Mouse (Mus musculus) right cerebral cortex, postnatal 14 days (tissue): Measurements from ENCODE around the gene Nup205.

Experiments used
- DNase-seq: peaks from one replicate; pipeline ENCODE4 v3.0.0; 2022

Gene Nup205

GRCm38 (mm10) chr6:35251807-35252476 is 74.7 kb downstream of the Nup205 start:
- no peak for DNase-seq

DNA sequence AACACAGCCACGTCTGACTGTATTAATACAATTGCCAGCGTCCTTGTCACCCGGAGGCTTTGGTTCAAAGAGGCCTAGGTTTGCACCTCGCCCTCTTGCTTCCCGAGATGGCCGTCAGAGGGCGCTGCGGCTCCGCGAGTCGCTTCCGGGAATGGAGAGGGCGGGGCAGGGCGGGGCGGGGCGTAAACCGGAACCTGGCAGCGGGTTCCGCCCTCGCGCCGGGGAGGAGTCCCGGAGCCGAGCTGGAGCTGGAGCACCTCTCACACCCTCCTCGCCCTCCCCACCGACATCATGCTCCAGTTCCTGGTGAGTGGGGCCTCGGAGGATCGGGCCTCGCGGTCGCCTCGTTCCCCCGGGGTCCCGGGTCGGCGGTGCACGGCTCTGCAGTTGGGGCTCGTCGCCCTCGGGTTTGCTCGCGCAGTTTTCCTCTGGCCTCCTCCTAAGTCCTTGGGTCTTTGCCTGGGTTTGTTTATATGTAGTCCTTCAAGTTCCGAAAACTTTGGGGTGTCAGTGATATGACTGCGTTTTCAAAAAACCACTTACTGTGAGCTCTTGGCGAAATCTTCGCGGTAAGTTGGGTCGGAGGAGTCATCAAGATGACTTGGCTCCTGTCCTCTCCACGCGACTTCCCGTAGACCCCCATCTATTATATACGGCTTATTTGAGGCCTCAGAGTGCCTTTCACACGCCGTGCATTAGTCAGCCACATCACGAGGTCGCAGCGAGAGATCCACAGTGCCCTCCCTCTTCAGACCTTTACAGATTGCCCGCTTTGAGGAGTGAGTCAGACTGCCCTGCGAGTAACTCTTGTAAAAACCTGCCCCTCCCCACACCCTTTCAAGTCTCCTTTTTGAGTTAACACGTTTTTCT is 75.5 kb downstream of the Nup205 start:
- DNase-seq = peak; percentile 93

GRCm38 (mm10) chr6:35253474-35253873 is 76.3 kb downstream of the Nup205 start:
- no peak for DNase-seq

DNA sequence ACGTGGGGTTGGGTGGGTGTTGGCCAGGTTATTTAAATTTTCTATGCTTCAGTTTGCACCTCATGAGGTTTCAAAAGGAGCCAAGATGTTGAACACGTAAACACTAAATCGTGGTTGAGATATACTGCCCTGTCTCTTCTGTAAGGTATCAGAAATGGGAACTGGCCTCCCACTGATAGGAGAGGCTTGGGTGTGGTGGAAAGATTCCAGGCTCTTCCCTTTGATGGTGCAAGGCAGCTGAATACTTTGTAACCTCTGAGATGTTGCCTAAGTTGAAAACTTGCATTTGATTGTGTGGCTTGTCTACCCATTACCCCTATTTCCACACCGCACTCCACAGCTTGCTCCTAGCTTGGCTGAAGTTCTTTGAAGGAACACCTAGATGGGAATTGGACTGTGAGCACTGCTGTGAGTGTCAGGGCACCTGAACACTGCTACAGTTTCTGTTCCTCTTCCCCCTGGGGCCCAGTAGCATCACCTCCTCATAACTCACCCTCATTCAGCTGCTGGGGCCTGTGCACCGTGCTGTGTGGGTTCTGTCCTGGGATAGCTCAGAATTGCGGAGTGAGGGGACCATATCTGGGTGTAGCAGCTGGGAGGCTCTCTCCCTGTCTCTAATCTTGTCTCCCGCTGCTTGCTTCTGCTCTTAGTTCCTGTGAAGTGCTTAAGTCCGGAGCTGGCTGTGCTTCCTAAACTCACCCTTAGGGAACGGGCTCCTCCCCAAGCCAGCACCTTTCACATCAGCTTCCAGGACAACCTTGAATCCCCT is 77.1 kb downstream of the Nup205 start:
- DNase-seq = no peak

GRCm38 (mm10) chr6:35255017-35255416 is 77.8 kb downstream of the Nup205 start:
- no peak for DNase-seq

GRCm38 (mm10) chr6:35256691-35257090 is 79.5 kb downstream of the Nup205 start:
- peak; percentile 24 for DNase-seq

GRCm38 (mm10) chr6:35257626-35258190 is 80.5 kb downstream of the Nup205 start:
- no peak for DNase-seq

GRCm38 (mm10) chr6:35258922-35259321 is 81.7 kb downstream of the Nup205 start:
- DNase-seq = no peak

GRCm38 (mm10) chr6:35259526-35259925 is 82.3 kb downstream of the Nup205 start:
- DNase-seq = no peak

DNA sequence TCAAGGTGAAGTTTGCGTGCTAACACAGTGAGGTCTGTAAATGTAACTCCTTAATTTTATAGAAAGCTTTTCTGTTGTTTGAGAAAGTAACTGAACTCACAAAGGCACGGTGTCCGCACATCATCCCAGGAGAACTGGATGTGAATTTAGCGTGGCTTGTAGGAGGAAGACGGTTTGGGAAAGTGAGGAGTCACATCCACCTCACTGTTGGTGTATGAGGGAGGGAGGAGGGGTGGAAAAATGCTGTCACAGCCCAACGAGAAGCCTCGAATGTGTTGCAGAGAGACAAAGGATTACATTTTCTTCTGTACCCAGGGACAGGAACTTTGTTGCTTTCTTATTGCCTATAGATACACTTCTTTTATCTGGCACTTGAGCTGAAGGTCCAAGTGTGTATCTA is 83.3 kb downstream of the Nup205 start:
- DNase-seq = no peak

- no peak for DNase-seq
Observed at GRCm38 (mm10) chr6:35265580-35266278, 88.5 kb downstream of the Nup205 start.

DNA sequence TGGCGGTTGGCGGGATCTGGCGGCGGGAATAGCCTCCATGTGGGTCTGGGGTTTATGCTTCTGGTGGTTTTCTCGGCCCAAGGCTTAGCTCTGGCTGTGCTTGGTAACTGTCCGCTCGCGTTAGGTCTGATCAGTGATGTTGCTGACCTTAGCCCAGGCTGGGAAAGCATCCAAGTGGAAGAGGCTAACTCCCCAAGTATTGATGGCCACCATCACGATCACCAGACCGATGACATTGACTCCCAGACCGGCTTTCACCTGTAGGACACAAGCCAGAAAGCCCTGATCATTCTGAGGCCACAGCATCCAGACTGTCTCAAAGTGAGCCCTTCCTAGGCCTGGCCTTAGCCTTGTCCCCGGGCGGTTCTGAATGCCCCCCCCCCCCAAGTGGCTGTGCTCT is 91.5 kb downstream of the Nup205 start:
- DNase-seq = no peak

GRCm38 (mm10) chr6:35269643-35270042 is 92.4 kb downstream of the Nup205 start:
- no peak for DNase-seq

GRCm38 (mm10) chr6:35271094-35271855 is 94.1 kb downstream of the Nup205 start:
- no peak for DNase-seq

- no peak for DNase-seq
Observed at GRCm38 (mm10) chr6:35271868-35272765, 94.9 kb downstream of the Nup205 start.

GRCm38 (mm10) chr6:35273391-35274082 is 96.3 kb downstream of the Nup205 start:
- DNase-seq = no peak

DNA sequence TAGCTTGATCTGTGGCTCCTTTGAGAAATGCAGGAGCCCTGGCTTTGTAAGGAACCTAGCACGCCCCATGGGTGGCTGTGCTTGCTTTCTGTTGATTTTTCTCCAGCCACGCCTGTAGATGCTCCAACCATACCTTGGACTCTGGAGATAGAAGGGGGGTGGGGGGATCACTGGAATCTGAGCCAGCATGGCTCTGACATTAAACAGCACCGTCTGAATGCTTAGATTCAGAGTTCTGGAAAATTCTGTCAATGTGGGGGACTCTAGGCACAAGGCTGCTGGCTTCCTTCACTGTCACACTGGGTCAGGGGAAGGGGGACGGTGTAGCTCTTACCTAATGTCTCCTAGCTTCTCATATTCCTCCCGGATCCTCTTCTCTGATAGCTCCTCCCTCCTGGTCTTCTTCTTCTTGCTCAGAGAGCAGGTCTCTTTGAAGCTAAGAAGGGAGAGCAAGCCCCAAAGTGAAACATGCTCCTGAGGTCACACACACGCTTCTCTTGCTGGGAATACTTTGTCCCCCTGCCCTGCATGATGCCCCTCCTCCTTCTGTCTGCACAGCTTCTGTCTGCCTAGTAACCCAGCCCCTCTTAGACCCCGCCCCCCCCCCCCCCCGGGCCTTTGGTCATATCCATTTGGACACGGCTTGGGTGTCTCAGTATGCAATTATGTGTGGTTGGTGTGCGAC is 100.8 kb downstream of the Nup205 start:
- no peak for DNase-seq

DNA sequence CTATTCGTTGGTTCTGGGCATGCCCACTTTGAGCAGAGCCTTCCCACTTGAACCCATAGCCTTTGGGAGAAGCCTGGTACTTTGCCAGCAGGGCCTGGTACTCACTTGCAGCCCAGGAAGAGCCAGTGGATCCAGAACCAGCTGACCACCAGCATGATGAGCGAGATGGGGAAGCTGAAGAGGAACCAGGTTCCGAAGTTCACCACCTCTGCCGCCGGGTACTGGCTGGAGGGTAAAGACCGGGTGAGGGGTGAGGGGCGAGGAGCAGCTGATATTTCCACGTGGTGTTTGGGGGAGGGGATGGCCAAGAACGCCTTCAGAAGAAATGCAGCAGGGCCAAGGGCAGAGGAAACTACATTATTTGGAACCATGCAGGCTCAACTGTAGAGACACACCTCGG is 102.1 kb downstream of the Nup205 start:
- no peak for DNase-seq

DNA sequence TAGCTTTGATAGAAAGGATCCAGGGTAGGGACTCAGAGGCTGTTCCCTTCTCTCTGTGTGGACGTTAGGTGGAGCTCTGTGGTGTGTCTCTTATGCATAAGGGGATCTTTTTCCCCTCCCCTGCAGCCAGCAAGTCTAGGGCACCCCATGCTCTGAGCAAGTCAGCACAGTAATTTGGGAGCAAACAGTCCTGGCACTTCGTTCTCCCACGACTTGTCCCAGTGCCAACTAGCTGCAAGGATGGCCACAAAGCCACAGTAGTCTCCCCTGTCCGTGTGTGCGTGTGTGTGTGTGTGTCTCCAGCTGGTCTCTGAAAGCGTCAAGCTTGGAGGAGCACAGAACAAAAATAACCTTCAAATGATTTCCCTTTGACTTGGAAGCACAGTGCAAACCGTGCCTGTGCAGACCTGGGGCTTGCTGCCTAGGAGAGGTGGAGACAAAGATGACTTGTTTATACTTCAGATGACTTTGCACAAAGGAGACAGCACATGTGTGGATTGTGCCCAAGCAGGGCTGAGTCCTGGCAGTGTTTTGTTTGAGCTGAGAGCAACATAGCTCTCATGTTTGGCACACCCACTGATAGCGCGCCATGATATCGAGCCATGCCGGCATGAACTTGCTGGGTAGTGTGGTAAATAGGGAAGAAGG is 111.0 kb downstream of the Nup205 start:
- peak; percentile 61 for DNase-seq
